Mouse (Mus musculus) E14TG2a.4 (cell line): ENCODE data around the gene Mindy1.

Experiments used
- CTCF ChIP-seq: conservative IDR thresholded peaks from 2 replicates; pipeline ENCODE4 v1.5.1; 2014; ENCODE audit warnings: low read length
- NANOG ChIP-seq: IDR thresholded peaks from 2 replicates; pipeline ENCODE4 v1.6.1; 2014; ENCODE audit warnings: borderline replicate concordance, low read length, mixed read lengths
- POU5F1 ChIP-seq: IDR thresholded peaks from 2 replicates; pipeline ENCODE4 v1.6.1; 2014; ENCODE audit warnings: low read length, borderline replicate concordance

DNA sequence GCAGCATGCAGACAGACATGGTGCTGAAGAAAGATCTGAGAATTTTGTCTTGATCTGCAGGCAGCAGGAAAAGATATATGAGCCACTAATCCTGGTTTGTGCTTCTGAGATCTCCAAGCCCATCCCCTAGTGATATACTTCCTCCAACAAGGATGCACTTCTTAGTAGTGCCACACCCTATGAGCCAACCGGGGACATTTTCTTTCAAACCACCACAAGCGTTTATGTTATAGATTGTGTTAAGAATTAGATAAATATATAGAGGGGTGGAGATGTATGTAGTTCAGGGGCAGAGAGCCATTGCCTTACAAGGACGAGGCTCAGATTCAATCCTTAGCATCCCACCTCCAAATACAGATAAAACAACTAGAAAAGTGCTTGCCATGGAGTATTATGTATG lies 29.4 kb downstream of the Mindy1 start:
- no peak for TF ChIP-seq CTCF
- no peak for TF ChIP-seq NANOG
- no peak for TF ChIP-seq POU5F1
